Mouse (Mus musculus) telencephalon, adult 2 months (tissue): ENCODE measurements around the gene AI987944.

Experiments used
- DNase-seq: peaks from one replicate; pipeline ENCODE4 v3.0.0-alpha.2; 2011; ENCODE audit warnings: low read depth, low spot score

AI987944 gene

DNA sequence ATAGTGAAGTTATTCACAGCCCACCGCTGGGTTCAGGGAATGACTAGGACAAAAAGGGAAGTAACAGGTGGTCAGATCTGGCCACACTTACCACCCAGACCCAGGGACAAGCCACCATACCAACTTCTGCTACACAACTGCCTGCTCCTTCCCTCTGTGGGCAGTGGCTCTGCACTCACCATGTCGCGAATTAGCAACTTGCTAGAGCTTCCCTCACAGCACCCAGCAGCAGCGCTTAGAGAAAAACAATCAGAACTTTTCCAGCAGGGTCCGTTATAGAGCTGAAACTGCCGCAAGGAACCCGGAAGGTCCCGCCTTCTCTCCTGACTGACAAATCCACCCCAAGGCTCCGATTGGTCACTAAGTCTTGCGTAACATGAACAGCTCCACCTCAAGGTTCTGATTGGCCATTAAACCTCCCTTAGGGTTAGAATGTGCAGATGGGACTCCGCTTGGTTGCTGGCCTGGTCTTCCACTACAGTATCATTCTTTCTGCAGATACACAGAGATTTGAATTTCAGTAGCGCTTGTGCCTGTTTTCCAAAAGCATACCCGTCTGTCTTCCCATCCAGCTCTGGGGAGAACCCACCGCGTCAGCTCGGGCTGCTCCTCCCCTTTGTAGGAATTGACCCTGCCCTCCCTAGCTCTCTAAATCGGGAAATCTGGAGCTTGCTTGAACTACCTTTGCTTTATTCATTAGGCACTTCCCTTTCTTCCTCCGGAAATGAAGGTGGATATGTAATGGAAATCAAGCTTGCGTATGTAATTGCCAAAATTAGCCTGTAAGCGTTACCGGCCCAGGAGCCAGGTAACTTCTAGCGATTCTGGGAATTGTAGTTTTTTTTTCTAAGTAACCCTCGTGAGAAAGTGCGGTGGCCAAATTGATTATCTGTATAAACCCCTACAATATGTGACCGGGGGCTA lies at the start of gene AI987944:
TSS of gene AI987944 (minus strand) at position 332 of the 924 bp plus-strand sequence.
- DNase-seq = peak; percentile 95

GRCm38 (mm10) chr7:41394130-41394529 lies 951 bp upstream of the AI987944 start:
- DNase-seq = no peak
